Mouse (Mus musculus): ENCODE measurements around the gene Gm44596. TPM values are rescaled to one million over a fixed set of nuclear protein-coding genes. Genes with fewer than 3 reads are reported as not detected.

The Gm44596 gene
- not detected in 2 replicates for polyA plus RNA-seq (2015; fragmentation: Nextera tagmentation; extraction: Ambion mirVana)

DNA sequence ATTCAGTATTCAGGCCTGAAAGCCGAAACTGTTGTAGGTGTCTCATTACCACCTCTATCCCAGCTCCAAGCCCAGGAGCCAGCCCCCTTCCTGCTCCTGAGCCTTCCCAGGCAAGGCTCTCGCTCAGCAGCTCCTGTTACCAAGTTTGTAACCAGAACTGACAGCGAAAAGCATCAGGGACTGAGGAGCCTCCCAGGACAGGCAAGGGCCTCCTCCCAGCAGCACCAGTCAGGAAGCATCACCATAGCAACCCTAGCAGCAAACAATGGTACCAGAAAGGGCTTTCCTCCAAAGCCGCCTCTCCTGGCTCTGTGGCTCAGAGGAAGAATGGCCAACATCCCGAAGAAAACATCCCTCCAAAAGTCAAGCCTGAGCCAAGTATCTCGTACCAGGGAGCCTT, at the start of gene Gm44596, which contains the start of gene Tex52:
Gene Gm44596, plus strand, starts transcription at position 312 of the 400 bp plus-strand sequence.
Gene Tex52, plus strand, starts transcription at position 265 of the 400 bp plus-strand sequence.

DNA sequence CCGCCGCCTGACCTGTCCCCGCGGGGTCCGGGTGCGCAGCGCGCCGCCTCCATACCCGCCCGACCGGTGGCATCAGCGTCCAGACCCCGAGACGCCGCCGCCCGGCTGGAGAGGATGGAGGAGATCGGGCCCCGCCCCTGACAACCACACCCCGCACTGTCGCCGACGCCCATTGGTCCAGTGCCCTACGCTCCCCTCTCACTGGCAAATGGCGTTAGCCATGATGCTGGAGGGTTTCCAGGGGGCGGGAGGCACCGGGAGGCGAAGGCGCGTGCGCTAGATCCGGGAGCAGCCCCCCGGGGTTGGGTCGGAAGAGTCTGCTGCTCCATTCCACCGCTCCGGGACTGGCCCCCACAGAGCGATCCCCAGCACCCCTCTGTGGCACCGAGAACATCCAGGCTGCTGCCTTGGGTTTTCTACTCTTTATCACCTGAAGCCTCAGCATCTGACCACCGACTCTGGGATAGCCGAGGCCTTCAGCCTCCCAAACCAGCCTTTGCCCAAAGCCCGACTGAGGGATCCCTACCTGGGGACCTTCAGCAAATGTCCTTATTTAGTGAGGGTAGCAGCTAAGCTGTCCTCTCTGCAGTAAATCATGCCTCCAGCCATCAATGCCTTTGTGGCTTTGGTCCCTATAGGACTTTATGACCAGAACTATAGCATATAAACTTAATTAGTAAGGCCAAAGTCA, 19.4 kb upstream of the Gm44596 start, which contains the start of gene Tulp3:
Gene Tulp3, minus strand, starts transcription at position 126 of the 691 bp plus-strand sequence.

DNA sequence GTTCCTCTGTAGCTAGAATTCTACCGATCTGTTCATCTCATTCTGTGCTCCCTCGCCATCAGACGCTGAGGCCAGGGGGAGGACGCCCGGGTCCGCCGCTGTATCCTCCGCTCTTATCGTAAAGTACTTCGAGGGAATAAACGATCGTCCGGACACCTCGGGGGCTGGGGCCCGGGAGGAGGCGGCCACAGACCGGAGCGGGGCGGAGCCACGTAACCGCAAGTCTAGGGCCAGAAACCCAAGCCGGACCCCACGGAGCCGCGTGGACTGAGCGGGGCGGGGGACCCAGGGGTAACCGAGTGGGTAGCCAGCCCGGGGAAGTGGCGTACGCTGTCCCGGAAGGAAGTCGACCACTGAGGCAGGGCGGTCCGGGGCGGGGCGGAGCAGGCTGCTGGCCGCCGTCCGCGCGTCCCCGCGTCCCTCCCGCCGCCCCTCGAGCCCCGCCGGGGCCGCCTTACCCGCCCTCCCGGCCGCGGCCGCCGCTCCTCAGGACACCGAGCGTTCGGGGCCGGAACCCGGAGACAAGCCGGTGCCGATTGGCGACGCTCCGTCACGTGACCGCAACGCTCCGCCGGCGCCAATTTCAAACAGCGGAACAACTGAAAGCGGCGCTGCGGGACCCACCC, 12.8 kb upstream of the Gm44596 start, which contains the start of the genes Rhno1 and Foxm1:
Gene Rhno1, minus strand, starts transcription at position 531 of the 626 bp plus-strand sequence.
Gene Foxm1, plus strand, starts transcription at position 587 of the 626 bp plus-strand sequence.

DNA sequence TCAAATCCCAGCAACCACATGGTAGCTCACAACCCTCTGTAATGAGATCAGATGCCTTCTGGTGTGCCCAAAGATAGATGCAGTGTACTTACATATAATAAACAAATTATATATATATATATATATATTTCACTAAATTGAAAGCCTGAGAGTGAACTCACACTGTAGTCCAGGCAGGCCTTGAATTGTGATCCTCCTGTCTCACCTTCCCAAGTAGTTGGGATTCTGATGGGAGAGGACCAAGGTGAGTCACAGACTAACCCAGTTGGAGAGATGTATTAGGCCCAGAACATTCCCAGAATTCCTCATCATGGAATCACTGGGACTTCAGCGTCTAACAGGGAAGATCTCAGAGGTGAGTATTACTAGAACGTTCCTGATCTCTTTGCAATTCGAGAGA, 23.7 kb downstream of the Gm44596 start, which contains the start of gene Nrip2:
Gene Nrip2, plus strand, starts transcription at position 301 of the 400 bp plus-strand sequence.

DNA sequence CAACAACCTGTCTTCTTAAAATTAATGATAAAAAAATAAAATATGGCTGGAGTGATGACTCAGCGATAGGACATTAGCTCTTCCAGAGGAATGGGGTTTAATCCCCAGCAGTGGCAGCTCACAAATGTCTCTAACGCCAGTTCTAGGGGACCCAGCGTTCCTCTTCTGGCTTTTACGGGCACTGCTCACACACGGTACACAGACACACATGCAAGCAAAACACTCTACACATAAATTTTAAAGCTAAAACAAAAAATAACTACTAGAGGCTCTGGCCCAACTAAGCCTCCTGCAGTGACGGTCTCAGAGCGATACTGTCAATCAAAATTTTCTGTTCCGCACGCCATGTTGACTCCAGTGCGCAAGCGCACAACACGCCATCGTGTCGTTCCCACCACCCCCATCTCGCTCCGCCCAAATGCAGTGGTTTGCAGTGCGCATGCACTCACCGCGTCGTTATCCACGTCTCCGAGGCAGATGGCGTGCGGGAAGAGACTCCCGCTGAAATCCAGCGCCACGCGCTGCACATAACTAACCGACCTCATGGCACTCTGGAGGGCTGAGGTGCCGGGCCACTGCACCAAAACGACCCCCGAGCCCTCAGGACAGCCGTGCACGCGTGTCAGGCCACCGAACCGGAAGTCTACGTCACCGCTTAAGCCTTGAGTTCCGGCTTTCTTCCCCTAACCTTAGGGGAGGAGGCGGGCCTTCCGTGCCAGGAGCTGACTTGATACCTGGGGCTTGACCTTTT, 49.1 kb downstream of the Gm44596 start, which contains the start of gene Itfg2:
Gene Itfg2, minus strand, starts transcription at position 663 of the 751 bp plus-strand sequence.

DNA sequence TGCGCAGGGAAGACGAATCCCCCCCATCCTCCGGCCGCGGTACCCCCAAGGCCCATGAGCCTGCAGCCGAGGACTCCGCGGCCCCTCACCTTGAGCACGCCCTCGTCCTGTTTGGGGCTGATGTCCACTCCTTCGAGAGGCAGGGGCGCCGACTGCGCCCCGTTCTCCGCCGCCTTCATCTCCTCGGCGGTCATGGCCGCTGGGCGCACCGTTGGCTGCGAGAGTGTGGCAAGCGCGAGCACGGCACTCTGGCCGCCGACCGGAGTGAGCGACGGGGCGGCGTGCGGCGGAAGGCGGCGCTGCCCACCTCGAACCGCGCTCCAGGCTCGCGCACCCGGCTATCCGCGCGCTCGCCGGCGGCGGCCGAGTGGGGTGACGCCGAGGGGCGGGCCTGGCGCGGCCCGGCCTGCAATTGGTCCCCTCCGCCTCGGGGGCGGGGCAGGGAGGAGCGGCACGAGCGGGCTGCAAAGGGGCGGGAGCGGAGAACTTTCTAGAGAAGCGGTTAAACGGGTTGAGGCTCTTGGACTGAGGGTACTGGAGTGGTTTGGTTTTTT, 63.1 kb downstream of the Gm44596 start, which contains the start of gene Fkbp4:
Gene Fkbp4, minus strand, starts transcription at position 361 of the 554 bp plus-strand sequence.

Other genes starting within 250 kb of the Gm44596 start
- 65.7 and 70.7 TPM in 2 replicates for gene Tspan9, start 231.9 kb upstream of the Gm44596 start, polyA plus RNA-seq (2015; fragmentation: Nextera tagmentation; extraction: Ambion mirVana)
- 0.64 and 0.74 TPM in 2 replicates for gene Tead4, start 74.7 kb upstream of the Gm44596 start, polyA plus RNA-seq (2015; fragmentation: Nextera tagmentation; extraction: Ambion mirVana)
- 17.0 and 20.1 TPM in 2 replicates for gene Tulp3, start 19.7 kb upstream of the Gm44596 start, polyA plus RNA-seq (2015; fragmentation: Nextera tagmentation; extraction: Ambion mirVana)
- gene Rhno1, start 12.6 kb upstream of the Gm44596 start, polyA plus RNA-seq (2015; fragmentation: Nextera tagmentation; extraction: Ambion mirVana): 48.6 and 51.2 TPM in 2 replicates
- 3.3 and 3.7 TPM in 2 replicates for gene Foxm1, start 12.5 kb upstream of the Gm44596 start, polyA plus RNA-seq (2015; fragmentation: Nextera tagmentation; extraction: Ambion mirVana)
- gene Tex52, start within 50 bp of the Gm44596 start, polyA plus RNA-seq (2015; fragmentation: Nextera tagmentation; extraction: Ambion mirVana): 0.47 and 0.85 TPM in 2 replicates
- 12.0 and 16.8 TPM in 2 replicates for gene Nrip2, start 23.8 kb downstream of the Gm44596 start, polyA plus RNA-seq (2015; fragmentation: Nextera tagmentation; extraction: Ambion mirVana)
- 30.7 and 35.2 TPM in 2 replicates for gene Itfg2, start 49.4 kb downstream of the Gm44596 start, polyA plus RNA-seq (2015; fragmentation: Nextera tagmentation; extraction: Ambion mirVana)
- 209 and 224 TPM in 2 replicates for gene Fkbp4, start 63.2 kb downstream of the Gm44596 start, polyA plus RNA-seq (2015; fragmentation: Nextera tagmentation; extraction: Ambion mirVana)
- 0.30 and 0.57 TPM in 2 replicates for gene Pzp, start 151.2 kb downstream of the Gm44596 start, polyA plus RNA-seq (2015; fragmentation: Nextera tagmentation; extraction: Ambion mirVana)
- gene A2ml1, start 206.1 kb downstream of the Gm44596 start, polyA plus RNA-seq (2015; fragmentation: Nextera tagmentation; extraction: Ambion mirVana): 13.2 and 17.3 TPM in 2 replicates
- gene Klrb1a, start 248.0 kb downstream of the Gm44596 start, polyA plus RNA-seq (2015; fragmentation: Nextera tagmentation; extraction: Ambion mirVana): 0.21 and 0.38 TPM in 2 replicates

Data from neural tube, postnatal 0 days (tissue).